In genomic region chr11:59078311-59078710, GRCm38 (mm10) we compare ENCODE assay signal across 18 mouse cellular contexts. TPM values are rescaled to one million over a fixed set of nuclear protein-coding genes. Genes with fewer than 3 reads are reported as not detected.
A peak's percentile ranks its signal among the peaks of the same experiment; 100 is the strongest.
DNase-seq lines count a peak whose midpoint lies in the region; ATAC-seq lines count a peak whose summit lies in the region.
"Had no signal": no experiment of that assay in that cellular context is flagged by ENCODE, and none has a peak within 500 bp of the region (broad histone marks: within the 10 kb centered on the region; RNA-seq: fewer than 3 reads in every experiment).

No protein-coding gene starts in this region.

- no peaks in the 10 kb centered on the region for H3K4me1 ChIP-seq in kidney, embryonic 16.5 days (ENCODE audit: insufficient read depth, low read length)
- 0 out of 2 replicates have a peak, but pooled peaks cover 2% of the 10 kb centered on the region for H3K4me1 ChIP-seq in kidney, embryonic 15.5 days
- no peaks in the 10 kb centered on the region for H3K4me1 ChIP-seq in midbrain, embryonic 14.5 days (ENCODE audit: control insufficient read depth, insufficient read depth, low read length)
- H3K4me1 ChIP-seq: forebrain, embryonic 12.5 days had no signal

- no peak overlapping the region for H3K4me2 ChIP-seq in kidney, embryonic 16.5 days (replicated peaks; ENCODE audit: low read depth, low read length)
- H3K4me2 ChIP-seq in kidney, embryonic 15.5 days: no peak overlapping the region
- H3K4me2 ChIP-seq in midbrain, embryonic 14.5 days (ENCODE audit: low read length): no peak overlapping the region
- H3K4me2 ChIP-seq: forebrain, embryonic 12.5 days; midbrain, embryonic 11.5 days had no signal

- no peaks in the 10 kb centered on the region for H3K9me3 ChIP-seq in kidney, embryonic 16.5 days (ENCODE audit: low read length)
- H3K9me3 ChIP-seq in kidney, embryonic 15.5 days (replicated peaks): no peaks in the 10 kb centered on the region
- no peaks in the 10 kb centered on the region for H3K9me3 ChIP-seq in midbrain, embryonic 14.5 days (ENCODE audit: control insufficient read depth, low read length)
- H3K9me3 ChIP-seq: forebrain, embryonic 12.5 days had no signal

- no peak overlapping the region for H3K9ac ChIP-seq in kidney, embryonic 16.5 days (replicated peaks; ENCODE audit: low read length)
- no peak overlapping the region for H3K9ac ChIP-seq in kidney, embryonic 15.5 days
- no peak overlapping the region for H3K9ac ChIP-seq in midbrain, embryonic 14.5 days (replicated peaks; ENCODE audit: low read length)
- H3K9ac ChIP-seq: forebrain, embryonic 12.5 days had no signal

- WGBS in kidney, embryonic 16.5 days: 77% methylated on average over 11 of the region's 11 CpGs
- 77% methylated on average over 11 of the region's 11 CpGs for WGBS in kidney, embryonic 15.5 days
- 86% methylated on average over 11 of the region's 11 CpGs for WGBS in midbrain, embryonic 14.5 days

- H3K27me3 ChIP-seq in kidney, embryonic 16.5 days (ENCODE audit: insufficient read depth, low read length): no peaks in the 10 kb centered on the region
- H3K27me3 ChIP-seq in kidney, embryonic 15.5 days: no peaks in the 10 kb centered on the region
- H3K27me3 ChIP-seq in midbrain, embryonic 14.5 days (ENCODE audit: control insufficient read depth, insufficient read depth, low read length): no peaks in the 10 kb centered on the region
- H3K27me3 ChIP-seq: forebrain, embryonic 12.5 days had no signal

- no peak overlapping the region for H3K27ac ChIP-seq in kidney, embryonic 16.5 days (ENCODE audit: low read length)
- H3K27ac ChIP-seq in kidney, embryonic 15.5 days: no peak overlapping the region
- no peak overlapping the region for H3K27ac ChIP-seq in midbrain, embryonic 14.5 days (replicated peaks; ENCODE audit: low read depth, low read length)
- H3K27ac ChIP-seq: forebrain, embryonic 12.5 days; hindbrain, postnatal 0 days; layer of hippocampus, adult 2 months had no signal

- no peak for ATAC-seq in kidney, embryonic 16.5 days (ENCODE audit: low FRiP score, low TSS enrichment)
- 0 out of 2 replicates have a peak, but pooled peaks have one; percentile 12 for ATAC-seq in kidney, embryonic 15.5 days (replicated peaks; ENCODE audit: low FRiP score)
- no peak for ATAC-seq in monocyte, adult 5-6 weeks (replicated peaks; ENCODE audit: insufficient number of reproducible peaks, low FRiP score, low TSS enrichment, poor library complexity, severe bottlenecking)
- no peak for ATAC-seq in midbrain, embryonic 14.5 days (ENCODE audit: low FRiP score, low TSS enrichment)
- ATAC-seq: hindbrain, postnatal 0 days had no signal

- H3K36me3 ChIP-seq in kidney, embryonic 16.5 days (ENCODE audit: insufficient read depth, low read length): no peaks in the 10 kb centered on the region
- no peaks in the 10 kb centered on the region for H3K36me3 ChIP-seq in kidney, embryonic 15.5 days
- H3K36me3 ChIP-seq in midbrain, embryonic 14.5 days (ENCODE audit: control insufficient read depth, insufficient read depth, low read length): no peaks in the 10 kb centered on the region
- H3K36me3 ChIP-seq: forebrain, embryonic 12.5 days had no signal

- H3K4me3 ChIP-seq in kidney, embryonic 16.5 days (ENCODE audit: low read length): no peak overlapping the region
- no peak overlapping the region for H3K4me3 ChIP-seq in kidney, embryonic 15.5 days (replicated peaks)
- H3K4me3 ChIP-seq in midbrain, embryonic 14.5 days (replicated peaks; ENCODE audit: low read depth, low read length): no peak overlapping the region
- H3K4me3 ChIP-seq: forebrain, embryonic 12.5 days; layer of hippocampus, adult 2 months; myocyte had no signal

- peak; percentile 3 for DNase-seq in cerebellum, adult 8-10 months
- DNase-seq in cerebellum, postnatal 36 days: no peak
- peak; percentile 18 for DNase-seq in kidney, adult 18-20 months
- no peak for DNase-seq in ovary, adult 18-20 months (ENCODE audit: low spot score)
- DNase-seq in midbrain, embryonic 14.5 days: no peak
- DNase-seq: adrenal gland, postnatal 25 days; liver; lung, adult 18-20 months; lung, postnatal 36 days; thymus, postnatal 36 days had no signal

RNA-seq across cellular contexts. Expression of gene Obscn, which starts 57.9 kb away (rescaled TPM):
- 0.50 and 0.51 TPM in 2 replicates for polyA plus RNA-seq in kidney, embryonic 16.5 days (2015; fragmentation: Nextera tagmentation; extraction: Ambion mirVana)
- 0.60 and 0.66 TPM in 2 replicates for polyA plus RNA-seq in kidney, embryonic 15.5 days (2015; fragmentation: Nextera tagmentation; extraction: Ambion mirVana)
- total RNA-seq in monocyte, adult 5-6 weeks (2017): under 0.01 to 0.58 TPM in 2 of 3 replicates, not detected in the other
- 0.37 and 0.43 TPM in 2 replicates for polyA plus RNA-seq in midbrain, embryonic 14.5 days (2014; fragmentation: Nextera tagmentation; extraction: Ambion mirVana)
- polyA plus RNA-seq: forebrain, embryonic 12.5 days had no signal

Comparison
In these comparisons a context has a peak if more than half of its experiments do, and no peak if none do; other contexts are left out.
1. DNase-seq: peak in cerebellum, adult 8-10 months (single experiment) and kidney, adult 18-20 months (single experiment); none in cerebellum, postnatal 36 days (0 of 2), ovary, adult 18-20 months (single experiment) and midbrain, embryonic 14.5 days (single experiment).